Mouse (Mus musculus) yolk sac, embryonic 10.5 days (tissue): ENCODE measurements around the gene C5ar2.
A peak's percentile ranks its signal among the peaks of the same experiment; 100 is the strongest.
"Not testable (repeated sequence)": the region's sequence is repeated elsewhere in the genome, so short reads cannot be mapped to it uniquely, and the experiment has no call there.

Experiments used
- DNase-seq: peaks from one replicate; pipeline ENCODE4 v3.0.0-alpha.2; 2017; ENCODE audit warnings: low spot score

The C5ar2 gene

DNA sequence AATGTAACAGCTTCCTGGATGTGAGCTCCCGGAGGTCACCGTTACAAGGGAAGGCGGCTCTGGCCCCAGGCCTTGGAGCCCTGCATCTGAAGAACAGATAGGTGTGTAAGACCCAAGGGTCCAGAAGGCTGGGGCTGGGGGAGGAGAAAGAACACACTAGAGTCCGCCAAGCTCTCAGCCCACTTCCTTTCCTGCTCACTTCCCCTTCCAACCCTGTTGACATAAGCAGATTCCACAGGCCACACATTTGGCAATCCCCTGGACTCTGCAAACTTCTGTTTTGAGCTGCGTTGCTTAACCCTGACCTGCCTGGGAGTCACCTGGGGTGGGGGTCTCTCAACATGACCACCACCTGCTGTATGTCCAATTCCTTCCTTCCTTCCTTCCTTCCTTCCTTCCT, at the start of gene C5ar2:
Gene C5ar2, minus strand, starts transcription at position 88 of the 400 bp plus-strand sequence.
- DNase-seq, result peak; percentile 82

DNA sequence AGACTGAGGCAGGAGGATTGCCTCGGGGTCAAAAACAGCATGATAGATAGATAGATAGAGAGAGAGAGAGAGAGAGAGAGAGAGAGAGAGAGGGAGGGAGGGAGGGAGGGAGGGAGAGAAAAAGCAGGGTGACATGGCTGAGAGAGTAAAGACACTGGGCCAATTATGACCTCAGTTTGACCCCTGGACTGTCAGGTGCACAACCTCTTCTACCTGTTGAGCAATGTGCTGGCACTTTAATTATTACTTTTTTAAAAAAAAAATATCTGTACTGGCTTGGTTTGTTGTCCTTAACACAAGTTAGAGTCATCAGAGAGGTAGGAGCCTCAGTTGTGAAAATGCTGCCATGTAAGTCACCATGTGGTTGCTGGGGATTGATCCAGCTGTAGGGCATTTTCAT, 43.8 kb upstream of the C5ar2 start:
- no peak for DNase-seq

DNA sequence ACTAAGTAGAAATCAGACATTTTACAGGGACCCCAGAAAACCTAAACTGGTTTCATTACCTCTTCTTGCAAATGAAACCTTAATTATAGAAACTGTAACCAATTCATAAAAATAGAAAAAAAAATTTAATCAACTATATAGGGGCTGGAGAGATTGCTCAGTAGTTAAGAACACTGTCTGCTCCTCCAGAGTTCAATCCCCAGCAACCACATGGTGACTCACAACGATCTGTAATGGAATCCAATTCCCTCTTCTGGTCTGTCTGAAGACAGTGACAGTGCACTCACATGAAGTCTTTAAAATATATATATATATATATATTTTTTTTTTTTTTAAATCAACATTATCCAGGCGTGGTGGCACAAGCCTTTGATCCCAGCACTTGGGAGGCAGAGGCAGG, 43.1 kb upstream of the C5ar2 start:
- DNase-seq, result no peak

GRCm38 (mm10) chr7:16286026-16286961, 42.3 kb upstream of the C5ar2 start, which contains the start of gene Ccdc9:
Gene Ccdc9, minus strand, starts transcription at chr7:16286795.
- peak; percentile 99 for DNase-seq

GRCm38 (mm10) chr7:16285450-16286025, 41.6 kb upstream of the C5ar2 start:
- no peak for DNase-seq

DNA sequence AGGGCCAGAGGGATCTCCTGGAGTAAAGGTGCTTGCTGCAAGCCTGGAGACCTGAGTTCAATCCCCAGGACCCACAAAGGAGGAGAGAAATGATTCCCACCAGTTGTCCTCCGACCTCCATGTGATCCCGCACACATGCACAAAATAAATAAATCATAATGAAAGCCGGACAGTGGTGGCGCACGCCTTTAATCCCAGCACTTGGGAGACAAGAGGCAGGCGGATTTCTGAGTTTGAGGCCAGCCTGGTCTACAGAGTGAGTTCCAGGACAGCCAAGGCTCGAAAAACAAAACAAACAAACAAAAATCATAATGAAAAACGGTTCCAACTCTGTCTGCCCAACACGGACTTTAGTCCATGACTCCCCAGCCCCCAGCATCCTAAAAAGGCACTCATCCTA, 41.0 kb upstream of the C5ar2 start:
- DNase-seq, result no peak

- DNase-seq, result no peak
Measured at GRCm38 (mm10) chr7:16284001-16284400, 40.0 kb upstream of the C5ar2 start.

DNA sequence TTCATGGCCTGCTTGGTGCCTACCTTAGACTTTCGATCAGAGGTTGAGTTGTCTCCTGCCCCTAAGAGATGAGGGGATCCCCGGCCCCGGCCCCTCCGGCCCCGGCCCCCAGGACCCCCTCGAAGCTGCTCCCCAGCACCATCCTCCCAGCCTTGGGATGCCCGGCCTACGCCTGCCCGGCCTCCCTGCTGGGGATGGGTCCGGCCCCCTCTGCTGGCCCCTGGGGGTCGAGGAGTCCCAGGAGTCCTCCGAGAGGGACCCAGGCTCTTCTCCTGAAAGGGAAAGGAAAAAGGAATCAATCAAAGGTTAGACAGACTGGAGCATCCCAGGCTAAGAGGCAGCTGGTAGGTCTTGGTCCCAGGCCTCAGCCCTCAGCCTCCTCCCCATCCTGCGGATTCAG, 38.4 kb upstream of the C5ar2 start:
- no peak for DNase-seq

DNA sequence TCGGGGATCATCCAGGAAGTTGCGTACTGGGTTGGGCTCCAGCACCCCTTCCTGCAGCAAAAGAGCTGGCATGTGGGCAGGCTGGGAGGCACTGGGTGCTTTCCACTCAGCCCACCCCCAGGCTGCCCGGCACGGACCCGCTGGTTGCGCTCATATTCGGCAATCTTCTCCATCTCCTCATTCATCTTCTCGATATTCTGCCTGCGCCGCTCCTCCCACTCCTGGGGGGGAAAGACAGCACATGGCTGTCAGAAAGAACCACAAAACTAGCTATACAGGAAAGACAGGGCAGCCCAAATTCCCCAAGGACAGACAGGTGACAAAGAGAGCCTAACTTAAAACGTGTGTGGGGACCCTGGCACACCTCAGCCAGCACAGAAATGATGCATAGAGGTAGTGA, 36.8 kb upstream of the C5ar2 start:
- no peak for DNase-seq

DNA sequence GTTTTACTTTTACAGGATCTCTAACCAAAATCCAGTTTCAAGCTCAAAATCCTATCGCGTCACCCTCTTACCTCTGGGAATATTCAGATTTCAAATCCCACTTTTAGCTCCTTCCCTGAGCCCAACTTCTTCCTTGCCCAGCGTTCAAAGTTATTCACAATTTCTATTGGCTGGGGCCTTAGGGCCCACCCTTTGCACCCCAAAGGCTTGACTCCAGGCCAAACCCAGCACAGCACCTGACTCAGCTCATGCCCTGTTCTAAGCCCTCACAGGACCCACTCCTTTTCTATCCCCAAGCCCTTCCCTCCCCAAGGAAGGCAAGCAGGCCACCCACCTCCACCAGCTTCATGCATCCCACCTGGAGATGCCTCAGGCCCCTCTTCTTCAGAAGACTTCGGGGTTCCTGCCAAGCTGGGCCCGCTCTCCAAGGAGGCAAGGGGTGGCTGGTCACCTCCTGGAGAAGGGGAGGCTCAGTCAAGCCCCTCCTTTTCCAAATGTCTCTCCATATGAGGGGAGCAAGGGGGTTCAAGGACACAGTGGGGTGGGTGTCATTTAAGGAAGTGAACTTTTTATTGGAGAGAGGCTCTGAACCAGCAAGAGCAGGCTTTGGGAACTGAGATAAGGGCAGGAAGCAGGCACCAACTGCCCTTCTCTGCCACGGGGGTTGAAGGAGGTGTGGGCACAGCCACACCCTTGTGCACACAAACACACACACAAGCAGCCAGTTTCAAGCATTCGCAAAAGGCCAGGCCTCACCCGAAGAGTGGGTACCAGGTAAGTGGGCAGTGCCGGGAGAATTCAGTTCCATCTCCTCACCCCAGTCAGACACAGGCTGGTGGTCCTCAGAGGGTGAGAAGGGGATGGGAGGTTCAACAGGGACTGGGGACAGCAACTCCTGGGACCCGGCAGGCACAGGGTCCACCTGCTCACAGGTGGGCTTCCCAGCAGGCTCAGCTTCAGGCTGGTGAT, 31.3 kb upstream of the C5ar2 start:
- DNase-seq, result no peak

DNA sequence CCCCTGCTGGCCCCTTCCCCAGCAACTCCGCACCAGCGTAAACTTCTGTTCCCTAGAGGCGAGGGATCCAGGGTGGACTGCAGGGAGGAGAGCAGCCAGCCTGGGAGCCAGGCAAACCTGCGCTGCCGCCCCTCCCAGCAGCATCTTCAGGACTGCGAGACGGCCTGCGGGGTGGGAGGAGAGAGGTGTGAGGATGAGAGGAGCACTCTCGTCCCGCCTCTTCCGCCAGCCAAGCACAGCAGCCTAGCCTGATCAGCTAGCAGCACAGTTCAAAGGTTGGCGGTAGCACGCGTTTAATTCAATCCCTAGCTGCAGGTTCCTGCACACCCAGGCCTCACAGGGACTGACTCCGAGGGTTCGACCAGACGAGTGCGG, 29.8 kb upstream of the C5ar2 start:
- peak; percentile 95 for DNase-seq

- peak; percentile 98 for DNase-seq
Measured at GRCm38 (mm10) chr7:16273081-16273765, 29.3 kb upstream of the C5ar2 start, which contains the start of gene Inafm1. Gene Inafm1, minus strand, starts transcription at chr7:16273617.

- peak; percentile 80 for DNase-seq
Measured at GRCm38 (mm10) chr7:16272681-16273080, 28.7 kb upstream of the C5ar2 start.

DNA sequence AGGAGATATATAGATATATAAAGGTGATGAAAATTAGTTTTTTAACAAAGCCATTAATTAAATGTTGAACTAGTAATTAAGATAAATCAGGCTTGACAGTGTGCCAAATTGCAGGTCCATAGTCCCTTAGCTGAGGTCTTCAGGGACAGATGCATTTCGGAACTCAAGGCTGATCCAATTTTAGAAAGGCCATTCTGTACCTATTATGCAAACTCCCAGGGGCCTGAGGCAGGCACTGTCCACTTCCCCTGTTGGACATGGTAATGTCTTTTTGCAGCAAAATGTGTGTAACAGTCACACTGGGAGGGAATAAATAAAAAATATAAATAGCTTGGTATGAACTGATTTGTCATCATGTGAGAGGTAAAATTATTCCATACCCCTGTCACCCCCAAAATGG, 27.2 kb upstream of the C5ar2 start:
- DNase-seq, result no peak

- not testable (repeated sequence) for DNase-seq
Measured at GRCm38 (mm10) chr7:16266593-16266992, 22.6 kb upstream of the C5ar2 start.

- no peak for DNase-seq
Measured at GRCm38 (mm10) chr7:16265856-16266255, 21.9 kb upstream of the C5ar2 start.

GRCm38 (mm10) chr7:16263843-16264242, 19.9 kb upstream of the C5ar2 start:
- DNase-seq, result no peak

- DNase-seq, result no peak
Measured at GRCm38 (mm10) chr7:16263015-16263787, 19.2 kb upstream of the C5ar2 start.

- DNase-seq, result no peak
Measured at GRCm38 (mm10) chr7:16261097-16261496, 17.1 kb upstream of the C5ar2 start.

DNA sequence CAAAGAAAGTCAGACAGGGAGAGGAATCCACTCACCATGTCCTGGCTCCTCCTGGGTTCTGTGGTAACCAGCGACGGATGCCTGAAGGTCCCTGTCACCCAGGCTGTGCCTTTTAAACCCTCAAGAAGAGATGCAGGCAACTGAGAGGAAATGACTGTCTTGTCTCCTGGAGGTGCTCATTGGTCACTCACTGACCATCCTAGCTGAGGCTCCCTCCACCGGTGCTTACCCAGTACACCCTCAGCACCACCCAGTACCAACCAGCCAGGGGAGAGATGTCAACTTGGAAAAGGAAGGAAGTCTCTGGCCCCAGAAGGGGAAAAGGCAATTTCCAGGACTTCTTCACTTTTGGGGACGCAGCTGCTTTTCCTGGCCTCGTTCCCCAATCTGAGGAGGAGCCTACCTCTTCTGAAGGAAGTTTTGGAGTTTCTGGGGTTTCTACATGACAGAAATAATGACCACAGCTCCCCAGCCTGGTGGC, 15.2 kb upstream of the C5ar2 start, which contains the start of gene C5ar1:
Gene C5ar1, minus strand, starts transcription at position 431 of the 481 bp plus-strand sequence.
- DNase-seq, result no peak

DNA sequence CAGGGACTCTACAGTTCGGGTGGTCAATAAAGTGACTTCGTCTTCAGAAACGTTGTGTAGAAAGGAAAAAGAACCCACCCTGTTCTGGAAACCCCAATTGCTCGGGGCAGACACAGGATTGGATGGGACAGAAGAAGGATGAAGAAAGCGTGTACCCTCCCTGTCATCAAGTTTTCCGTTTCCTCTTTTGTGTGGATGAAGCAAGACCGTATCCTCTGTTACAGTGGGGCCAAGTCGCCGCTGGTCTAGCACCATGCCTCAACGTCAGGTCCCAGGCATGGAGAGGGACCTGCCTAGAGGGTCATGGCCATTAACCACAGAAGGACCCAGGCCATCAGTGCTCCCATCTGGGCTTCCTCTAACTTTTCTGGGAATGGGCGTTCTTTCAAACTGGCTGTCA, 13.9 kb upstream of the C5ar2 start:
- DNase-seq, result no peak
